Mouse (Mus musculus): ENCODE measurements at regions not wholly inside any gene's neighbourhood (a gene's known extent, or its start where the extent isn't known, plus 50 kb on each side); places are given as distances from the start of the nearest gene placed in this dataset.

- 29% methylated on average over 1 of the region's 1 CpGs for WGBS (ENCODE audit: insufficient replicate concordance)
- no peak for ATAC-seq (ENCODE audit: insufficient read depth)
- H3K9ac ChIP-seq: no peak overlapping the region
- H3K4me2 ChIP-seq: no peak overlapping the region
- H3K27me3 ChIP-seq: no peaks in the 10 kb centered on the region; the same call in 1 of the 2 replicates
- H3K27ac ChIP-seq (replicated peaks): no peak overlapping the region
- H3K4me3 ChIP-seq (replicated peaks): no peak overlapping the region
- H3K4me1 ChIP-seq (replicated peaks): no peaks in the 10 kb centered on the region
- H3K9me3 ChIP-seq (replicated peaks): no peaks in the 10 kb centered on the region
- no peaks in the 10 kb centered on the region for H3K36me3 ChIP-seq (replicated peaks)
Observed at GRCm38 (mm10) chr12:117432788-117433187, 83.5 kb upstream of the Rapgef5 start.

DNA sequence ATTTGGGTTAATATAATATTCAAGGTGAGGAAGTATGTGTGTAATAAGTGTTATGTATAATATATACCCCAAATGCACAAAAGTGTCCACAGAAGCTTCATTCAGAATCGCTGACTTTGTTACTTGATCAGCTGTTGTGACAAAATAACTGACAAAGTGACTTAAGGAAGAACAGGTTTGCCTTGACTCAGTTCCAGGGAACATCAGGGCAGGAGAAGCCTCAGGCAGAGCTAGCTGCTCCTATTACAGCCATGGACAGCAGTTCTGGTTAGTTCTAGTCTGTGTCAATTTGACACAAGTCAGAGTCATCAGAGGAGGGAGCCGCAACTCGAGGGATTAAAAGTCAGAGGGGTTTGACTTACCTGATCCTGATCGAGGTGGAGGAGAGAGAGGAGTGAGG, 79.3 kb upstream of the Rapgef5 start:
- Histone ChIP-seq H3K9me3 (replicated peaks) (no peaks in the 10 kb centered on the region), H3K4me3 (replicated peaks) (no peak overlapping the region), H3K4me1 (replicated peaks) (no peaks in the 10 kb centered on the region), H3K36me3 (replicated peaks) (no peaks in the 10 kb centered on the region), H3K9ac (no peak overlapping the region), H3K4me2 (no peak overlapping the region), H3K27me3 (no peaks in the 10 kb centered on the region), H3K27ac (replicated peaks) (no peak overlapping the region)
- ATAC-seq (ENCODE audit: insufficient read depth): no peak
- WGBS (ENCODE audit: insufficient replicate concordance): 51% methylated on average over 4 of the region's 4 CpGs

- 58% methylated on average over 11 of the region's 11 CpGs for WGBS (ENCODE audit: insufficient replicate concordance)
- Histone ChIP-seq H3K27ac (replicated peaks) (no peak overlapping the region), H3K27me3 (no peaks in the 10 kb centered on the region), H3K9ac (no peak overlapping the region), H3K36me3 (replicated peaks) (no peaks in the 10 kb centered on the region), H3K4me2 (no peak overlapping the region), H3K9me3 (replicated peaks) (no peaks in the 10 kb centered on the region), H3K4me1 (replicated peaks) (no peaks in the 10 kb centered on the region), H3K4me3 (replicated peaks) (no peak overlapping the region)
- no peak for ATAC-seq (ENCODE audit: insufficient read depth)
Observed at GRCm38 (mm10) chr12:117439015-117439605, 77.2 kb upstream of the Rapgef5 start.

GRCm38 (mm10) chr12:117444247-117444989, 71.9 kb upstream of the Rapgef5 start:
- Histone ChIP-seq H3K4me2 (no peak overlapping the region), H3K4me1 (replicated peaks) (no peaks in the 10 kb centered on the region), H3K9ac (no peak overlapping the region), H3K9me3 (replicated peaks) (no peaks in the 10 kb centered on the region), H3K27ac (replicated peaks) (no peak overlapping the region), H3K4me3 (replicated peaks) (no peak overlapping the region), H3K36me3 (replicated peaks) (no peaks in the 10 kb centered on the region), H3K27me3 (no peaks in the 10 kb centered on the region)
- WGBS (ENCODE audit: insufficient replicate concordance): 43% methylated on average over 4 of the region's 4 CpGs
- ATAC-seq (ENCODE audit: insufficient read depth): no peak

GRCm38 (mm10) chr12:117447223-117447622, 69.1 kb upstream of the Rapgef5 start:
- Histone ChIP-seq H3K4me3 (replicated peaks) (no peak overlapping the region), H3K36me3 (replicated peaks) (no peaks in the 10 kb centered on the region), H3K4me1 (replicated peaks) (no peaks in the 10 kb centered on the region), H3K27ac (replicated peaks) (no peak overlapping the region), H3K4me2 (peak overlapping the region; percentile 29; the same call in 1 of the 2 replicates), H3K27me3 (no peaks in the 10 kb centered on the region), H3K9me3 (replicated peaks) (no peaks in the 10 kb centered on the region), H3K9ac (no peak overlapping the region)
- peak; percentile 25; the same call in 1 of the 2 replicates for ATAC-seq (ENCODE audit: insufficient read depth)
- WGBS (ENCODE audit: insufficient replicate concordance): 5% methylated on average over 10 of the region's 10 CpGs

DNA sequence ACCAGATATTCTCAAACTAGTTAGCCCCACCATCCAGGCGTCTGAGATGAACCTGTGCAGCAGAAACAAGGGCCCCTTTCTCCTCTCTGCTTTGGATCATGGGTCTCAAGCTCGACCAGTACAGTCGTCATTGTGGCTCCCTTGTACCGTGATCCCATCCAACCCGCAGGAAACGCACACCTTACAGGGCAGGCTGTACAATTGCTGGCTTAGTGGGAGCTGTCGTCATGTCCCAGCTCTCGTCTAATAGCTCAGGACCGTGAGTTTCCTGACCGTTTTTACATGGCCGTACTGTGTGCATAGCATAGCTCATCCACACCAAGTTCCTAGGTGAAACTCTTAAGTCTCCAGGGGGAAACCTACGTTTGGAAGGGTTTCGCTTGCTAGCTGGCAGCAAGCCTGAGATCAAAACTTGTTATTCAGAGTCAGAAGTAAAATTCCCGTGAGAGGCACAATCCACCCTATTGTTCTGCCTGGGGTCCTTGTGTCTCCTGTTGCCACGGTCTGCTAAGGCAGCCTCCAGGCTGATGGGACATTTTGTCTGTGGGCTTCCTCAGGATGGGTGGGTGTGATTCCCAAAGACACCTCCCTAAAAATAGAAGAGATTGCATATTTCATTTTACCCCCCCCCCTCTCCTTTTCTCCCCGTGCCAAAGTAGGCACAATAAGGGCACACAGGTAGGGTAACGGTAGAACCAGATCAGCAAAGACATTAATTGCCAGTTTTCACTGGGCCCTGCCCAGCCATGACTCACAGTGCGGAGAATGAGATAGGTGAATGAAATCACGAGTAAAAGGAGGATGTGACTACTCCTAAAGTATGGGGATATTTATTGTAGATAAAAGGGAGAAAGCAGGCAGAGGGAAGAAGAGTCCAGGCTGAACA, 68.2 kb upstream of the Rapgef5 start:
- 55% methylated on average over 19 of the region's 19 CpGs for WGBS (ENCODE audit: insufficient replicate concordance)
- Histone ChIP-seq H3K4me1 (replicated peaks) (no peaks in the 10 kb centered on the region), H3K4me2 (no peak overlapping the region), H3K9me3 (replicated peaks) (no peaks in the 10 kb centered on the region), H3K36me3 (replicated peaks) (no peaks in the 10 kb centered on the region), H3K27me3 (no peaks in the 10 kb centered on the region), H3K9ac (no peak overlapping the region), H3K27ac (replicated peaks) (no peak overlapping the region), H3K4me3 (replicated peaks) (no peak overlapping the region)
- no peak for ATAC-seq (ENCODE audit: insufficient read depth)

DNA sequence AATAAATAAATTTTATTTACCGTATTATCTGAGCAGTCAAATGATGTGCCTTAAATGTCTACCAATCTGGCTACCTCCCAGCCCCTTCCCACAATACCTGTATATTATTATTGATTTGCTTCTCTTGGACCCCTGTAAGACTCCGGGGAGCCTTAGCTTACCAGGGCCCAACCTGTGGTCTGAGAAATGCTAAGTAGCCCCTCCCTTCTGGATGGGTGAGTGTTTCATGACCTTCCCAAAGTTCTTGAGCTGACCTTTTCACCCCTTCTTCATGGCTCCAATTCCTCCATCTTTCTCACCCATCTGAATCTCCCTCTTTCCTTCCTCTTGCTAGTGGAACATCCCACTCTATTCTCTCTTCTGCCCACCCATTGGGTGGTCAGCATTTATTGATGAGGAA, 67.2 kb upstream of the Rapgef5 start:
- Histone ChIP-seq H3K4me3 (replicated peaks) (no peak overlapping the region), H3K4me1 (replicated peaks) (no peaks in the 10 kb centered on the region), H3K9me3 (replicated peaks) (no peaks in the 10 kb centered on the region), H3K27ac (replicated peaks) (no peak overlapping the region), H3K9ac (no peak overlapping the region), H3K36me3 (replicated peaks) (no peaks in the 10 kb centered on the region), H3K4me2 (no peak overlapping the region), H3K27me3 (no peaks in the 10 kb centered on the region)
- 68% methylated on average over 2 of the region's 2 CpGs for WGBS (ENCODE audit: insufficient replicate concordance)
- no peak for ATAC-seq (ENCODE audit: insufficient read depth)

DNA sequence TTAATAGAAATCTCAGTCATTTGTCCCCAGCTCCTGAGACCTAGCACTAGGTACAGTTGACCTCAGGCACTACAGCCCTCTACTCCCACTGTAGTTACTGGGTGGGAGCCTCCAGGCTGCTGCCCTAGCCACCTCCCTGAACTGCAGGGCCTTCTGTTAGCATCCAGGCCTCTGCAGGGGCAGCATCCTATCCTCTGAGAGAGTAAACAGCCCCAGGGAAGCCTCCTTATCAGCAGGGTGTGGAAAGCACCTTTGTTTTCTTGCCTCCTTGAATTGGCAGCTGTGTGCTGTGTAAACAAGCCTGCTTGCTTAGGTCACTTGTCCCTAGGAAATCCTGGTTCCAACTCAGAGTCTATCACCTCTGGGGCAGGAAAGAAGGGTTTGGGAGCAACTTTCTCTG, 66.2 kb upstream of the Rapgef5 start:
- no peak for ATAC-seq (ENCODE audit: insufficient read depth)
- H3K4me2 ChIP-seq: no peak overlapping the region

DNA sequence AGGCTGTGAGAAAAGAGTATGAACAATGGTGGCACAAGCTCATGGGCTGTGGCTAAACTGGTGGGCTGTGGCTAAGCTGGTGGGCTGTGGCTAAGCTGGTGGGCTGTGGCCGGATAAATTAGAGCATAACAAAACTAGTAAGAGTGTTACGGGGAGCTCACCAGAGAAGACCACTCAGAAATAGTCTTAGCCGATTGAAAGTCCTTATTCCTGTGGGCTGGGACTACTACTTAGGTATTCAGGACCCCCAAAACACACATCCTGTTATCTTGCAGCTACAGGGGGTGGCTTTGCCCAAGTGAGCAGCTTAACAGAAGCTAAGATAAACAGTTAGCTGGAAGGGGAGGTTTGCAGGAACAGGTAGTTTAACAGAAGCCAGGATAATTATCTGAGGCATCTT, 65.4 kb upstream of the Rapgef5 start:
- ATAC-seq (ENCODE audit: insufficient read depth): no peak
- Histone ChIP-seq H3K4me3 (replicated peaks) (no peak overlapping the region), H3K4me2 (no peak overlapping the region), H3K27me3 (no peaks in the 10 kb centered on the region), H3K4me1 (replicated peaks) (no peaks in the 10 kb centered on the region), H3K36me3 (replicated peaks) (no peaks in the 10 kb centered on the region), H3K27ac (replicated peaks) (no peak overlapping the region), H3K9me3 (replicated peaks) (no peaks in the 10 kb centered on the region), H3K9ac (no peak overlapping the region)
- WGBS (ENCODE audit: insufficient replicate concordance): 40% methylated on average over 3 of the region's 3 CpGs

More for the DNA sequence above, 66.2 kb upstream of the Rapgef5 start:
- Histone ChIP-seq H3K4me1 (replicated peaks) (no peaks in the 10 kb centered on the region), H3K27me3 (no peaks in the 10 kb centered on the region), H3K9me3 (replicated peaks) (no peaks in the 10 kb centered on the region), H3K9ac (no peak overlapping the region), H3K36me3 (replicated peaks) (no peaks in the 10 kb centered on the region), H3K4me3 (replicated peaks) (no peak overlapping the region), H3K27ac (replicated peaks) (no peak overlapping the region)

DNA sequence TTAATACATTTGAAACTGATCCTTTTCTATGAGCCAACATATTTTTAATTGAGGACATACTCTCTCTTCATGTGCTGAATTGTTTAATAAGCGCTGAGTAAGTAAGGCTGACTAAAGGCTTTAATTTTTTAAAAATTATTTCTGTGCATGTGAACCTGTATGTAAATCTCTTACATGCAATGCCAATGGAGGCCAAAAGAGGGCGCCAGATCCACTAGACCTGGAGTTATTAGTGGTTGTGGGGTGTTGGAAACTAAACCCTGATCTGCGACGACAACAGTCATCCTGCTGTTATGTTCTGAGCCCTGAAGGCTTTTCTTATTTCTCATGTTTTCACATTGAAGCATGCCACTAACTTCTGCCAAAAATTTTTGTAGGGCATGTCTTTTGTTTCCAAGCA, 64.8 kb upstream of the Rapgef5 start:
- no peak for ATAC-seq (ENCODE audit: insufficient read depth)
- H3K9ac ChIP-seq: no peak overlapping the region
- H3K4me1 ChIP-seq (replicated peaks): no peaks in the 10 kb centered on the region
- H3K36me3 ChIP-seq (replicated peaks): no peaks in the 10 kb centered on the region
- H3K27me3 ChIP-seq: no peaks in the 10 kb centered on the region
- H3K4me3 ChIP-seq (replicated peaks): no peak overlapping the region
- H3K9me3 ChIP-seq (replicated peaks): no peaks in the 10 kb centered on the region
- no peak overlapping the region for H3K27ac ChIP-seq (replicated peaks)
- no peak overlapping the region for H3K4me2 ChIP-seq
- WGBS (ENCODE audit: insufficient replicate concordance): 44% methylated on average over 4 of the region's 4 CpGs

DNA sequence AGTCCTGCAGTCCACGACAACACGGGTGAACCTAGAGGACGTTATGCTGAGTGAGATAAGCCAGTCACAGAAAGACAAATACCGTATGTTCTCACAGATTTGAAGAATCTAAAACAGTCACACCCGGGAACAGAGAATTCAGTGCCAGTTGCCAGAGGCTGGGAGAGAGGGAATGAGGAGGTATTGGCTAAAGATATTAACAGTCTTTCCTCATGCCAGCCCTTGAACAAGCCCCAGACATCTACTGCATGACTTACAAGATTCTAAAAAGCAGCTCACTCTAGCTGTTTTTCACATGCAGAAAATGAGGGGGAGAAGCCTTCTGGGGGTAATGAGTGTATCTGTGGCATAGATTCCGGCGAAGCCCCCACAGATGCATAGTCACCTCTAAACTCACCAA, 60.5 kb upstream of the Rapgef5 start:
- H3K27ac ChIP-seq (replicated peaks): no peak overlapping the region
- H3K27me3 ChIP-seq: no peaks in the 10 kb centered on the region; the same call in 1 of the 2 replicates
- ATAC-seq (ENCODE audit: insufficient read depth): no peak
- H3K9ac ChIP-seq: no peak overlapping the region
- no peak overlapping the region for H3K4me2 ChIP-seq
- no peak overlapping the region for H3K4me3 ChIP-seq (replicated peaks)
- no peaks in the 10 kb centered on the region for H3K9me3 ChIP-seq (replicated peaks)
- H3K36me3 ChIP-seq (replicated peaks): no peaks in the 10 kb centered on the region
- WGBS (ENCODE audit: insufficient replicate concordance): 31% methylated on average over 7 of the region's 7 CpGs
- H3K4me1 ChIP-seq (replicated peaks): no peaks in the 10 kb centered on the region
